Mouse (Mus musculus) spleen, adult 2 months (tissue): Measurements from ENCODE around the gene Sertad3.

Experiments
- CTCF ChIP-seq: fragments of 200-500 bp; IDR thresholded peaks from 2 replicates; pipeline ENCODE4 v1.5.1; 2011; ENCODE audit warnings: mild to moderate bottlenecking, inconsistent platforms; ENCODE audit not compliant: insufficient read depth, insufficient read length, insufficient replicate concordance; ENCODE audit errors: extremely low read depth
- POLR2A ChIP-seq: fragments of 200-500 bp; IDR thresholded peaks from 2 replicates; pipeline ENCODE4 v1.6.1; 2011; ENCODE audit warnings: low read depth, low read length, inconsistent platforms

GRCm38 (mm10) chr7:27440014-27440413, 33.6 kb upstream of the Sertad3 start:
- TF ChIP-seq CTCF (no peak), POLR2A (no peak)
